Mouse (Mus musculus): ENCODE results near the gene Slc6a3. TPM values are rescaled to one million over a fixed set of nuclear protein-coding genes. Genes with fewer than 3 reads are reported as not detected.

The Slc6a3 gene
- polyA plus RNA-seq, 1 experiment from 2014 or later = 8.1 TPM

- peak; percentile 98 for ATAC-seq (ENCODE audit: low FRiP score, low TSS enrichment)
- Histone ChIP-seq H3K27me3 (ENCODE audit: control insufficient read depth, insufficient read depth, low read length) (no peaks in the 10 kb centered on the region), H3K4me3 (replicated peaks; ENCODE audit: low read depth, low read length) (peak within 1 kb of the TSS; percentile 80), H3K4me2 (ENCODE audit: low read length) (peak within 1 kb of the TSS; percentile 87), H3K9ac (replicated peaks; ENCODE audit: low read length) (peak within 1 kb of the TSS; percentile 81), H3K4me1 (ENCODE audit: control insufficient read depth, insufficient read depth, low read length) (peaks cover 10% of the 10 kb centered on the region), H3K9me3 (ENCODE audit: control insufficient read depth, low read length) (no peaks in the 10 kb centered on the region), H3K36me3 (ENCODE audit: control insufficient read depth, insufficient read depth, low read length) (peaks cover 20% of the 10 kb centered on the region), H3K27ac (replicated peaks; ENCODE audit: low read depth, low read length) (peak within 1 kb of the TSS; percentile 58)
- under 1% methylated on average over 53 of the region's 53 CpGs for WGBS
- peak; percentile 99 for DNase-seq
Measured at GRCm38 (mm10) chr13:73603522-73604155, 67.1 kb downstream of the Slc6a3 start, which contains the start of gene Clptm1l. TSS of gene Clptm1l (plus strand) at chr13:73604006.

GRCm38 (mm10) chr13:73604156-73604957, 67.8 kb downstream of the Slc6a3 start:
- 3% methylated on average over 39 of the region's 39 CpGs for WGBS
- Histone ChIP-seq H3K4me1 (ENCODE audit: control insufficient read depth, insufficient read depth, low read length) (peaks cover 10% of the 10 kb centered on the region), H3K36me3 (ENCODE audit: control insufficient read depth, insufficient read depth, low read length) (peaks cover 28% of the 10 kb centered on the region), H3K4me2 (ENCODE audit: low read length) (peak overlapping the region; percentile 87), H3K9ac (replicated peaks; ENCODE audit: low read length) (peak overlapping the region; percentile 81), H3K4me3 (replicated peaks; ENCODE audit: low read depth, low read length) (peak overlapping the region; percentile 80), H3K27me3 (ENCODE audit: control insufficient read depth, insufficient read depth, low read length) (no peaks in the 10 kb centered on the region), H3K9me3 (ENCODE audit: control insufficient read depth, low read length) (no peaks in the 10 kb centered on the region), H3K27ac (replicated peaks; ENCODE audit: low read depth, low read length) (peak overlapping the region; percentile 58)
- ATAC-seq (ENCODE audit: low FRiP score, low TSS enrichment) (peak; percentile 79), DNase-seq (no peak)

GRCm38 (mm10) chr13:73618406-73618805, 81.9 kb downstream of the Slc6a3 start:
- H3K27ac ChIP-seq (replicated peaks; ENCODE audit: low read depth, low read length) = no peak overlapping the region

GRCm38 (mm10) chr13:73620637-73621036, 84.1 kb downstream of the Slc6a3 start:
- 70% methylated on average over 6 of the region's 6 CpGs for WGBS
- H3K36me3 ChIP-seq (ENCODE audit: control insufficient read depth, insufficient read depth, low read length) = peaks cover 60% of the 10 kb centered on the region
- H3K9me3 ChIP-seq (ENCODE audit: control insufficient read depth, low read length) = no peaks in the 10 kb centered on the region
- no peak for ATAC-seq (ENCODE audit: low FRiP score, low TSS enrichment)
- H3K9ac ChIP-seq (replicated peaks; ENCODE audit: low read length) = no peak overlapping the region
- no peak overlapping the region for H3K4me2 ChIP-seq (ENCODE audit: low read length)
- no peak overlapping the region for H3K27ac ChIP-seq (replicated peaks; ENCODE audit: low read depth, low read length)
- DNase-seq = peak; percentile 48
- H3K27me3 ChIP-seq (ENCODE audit: control insufficient read depth, insufficient read depth, low read length) = no peaks in the 10 kb centered on the region
- H3K4me1 ChIP-seq (ENCODE audit: control insufficient read depth, insufficient read depth, low read length) = no peaks in the 10 kb centered on the region
- H3K4me3 ChIP-seq (replicated peaks; ENCODE audit: low read depth, low read length) = no peak overlapping the region

More at GRCm38 (mm10) chr13:73618406-73618805, 81.9 kb downstream of the Slc6a3 start:
- H3K4me1 ChIP-seq (ENCODE audit: control insufficient read depth, insufficient read depth, low read length) = no peaks in the 10 kb centered on the region
- H3K9me3 ChIP-seq (ENCODE audit: control insufficient read depth, low read length) = no peaks in the 10 kb centered on the region
- ATAC-seq (ENCODE audit: low FRiP score, low TSS enrichment) = no peak
- H3K4me2 ChIP-seq (ENCODE audit: low read length) = no peak overlapping the region
- no peak overlapping the region for H3K4me3 ChIP-seq (replicated peaks; ENCODE audit: low read depth, low read length)
- 94% methylated on average over 5 of the region's 5 CpGs for WGBS
- DNase-seq = no peak
- H3K36me3 ChIP-seq (ENCODE audit: control insufficient read depth, insufficient read depth, low read length) = peaks cover 82% of the 10 kb centered on the region
- H3K9ac ChIP-seq (replicated peaks; ENCODE audit: low read length) = no peak overlapping the region
- H3K27me3 ChIP-seq (ENCODE audit: control insufficient read depth, insufficient read depth, low read length) = no peaks in the 10 kb centered on the region

GRCm38 (mm10) chr13:73626410-73626744, 89.8 kb downstream of the Slc6a3 start:
- ATAC-seq (ENCODE audit: low FRiP score, low TSS enrichment) = peak; percentile 25; the same call in 1 of the 2 replicates
- 0 out of 2 replicates have a peak overlapping the region, but pooled peaks have one; percentile 26 for H3K27ac ChIP-seq (replicated peaks; ENCODE audit: low read depth, low read length)

GRCm38 (mm10) chr13:73626745-73627549, 90.4 kb downstream of the Slc6a3 start, which contains the start of gene Tert:
TSS of gene Tert (plus strand) at chr13:73626911.
- DNase-seq = peak; percentile 82
- Histone ChIP-seq H3K4me3 (replicated peaks; ENCODE audit: low read depth, low read length) (peak within 1 kb of the TSS; percentile 54), H3K4me1 (ENCODE audit: control insufficient read depth, insufficient read depth, low read length) (peaks cover 12% of the 10 kb centered on the region; the same call in 1 of the 2 replicates), H3K9ac (replicated peaks; ENCODE audit: low read length) (peak within 1 kb of the TSS; percentile 70), H3K27me3 (ENCODE audit: control insufficient read depth, insufficient read depth, low read length) (no peaks in the 10 kb centered on the region), H3K9me3 (ENCODE audit: control insufficient read depth, low read length) (no peaks in the 10 kb centered on the region), H3K27ac (replicated peaks; ENCODE audit: low read depth, low read length) (peak within 1 kb of the TSS; percentile 26; the same call in 1 of the 2 replicates), H3K4me2 (ENCODE audit: low read length) (peak within 1 kb of the TSS; percentile 96), H3K36me3 (ENCODE audit: control insufficient read depth, insufficient read depth, low read length) (no peaks in the 10 kb centered on the region)
- peak; percentile 84 for ATAC-seq (ENCODE audit: low FRiP score, low TSS enrichment)
- 9% methylated on average over 47 of the region's 47 CpGs for WGBS

More at GRCm38 (mm10) chr13:73626410-73626744, 89.8 kb downstream of the Slc6a3 start:
- Histone ChIP-seq H3K9ac (replicated peaks; ENCODE audit: low read length) (no peak overlapping the region; the same call in 1 of the 2 replicates), H3K4me3 (replicated peaks; ENCODE audit: low read depth, low read length) (peak overlapping the region; percentile 54), H3K4me2 (ENCODE audit: low read length) (peak overlapping the region; percentile 96), H3K9me3 (ENCODE audit: control insufficient read depth, low read length) (no peaks in the 10 kb centered on the region), H3K27me3 (ENCODE audit: control insufficient read depth, insufficient read depth, low read length) (no peaks in the 10 kb centered on the region), H3K4me1 (ENCODE audit: control insufficient read depth, insufficient read depth, low read length) (peaks cover 12% of the 10 kb centered on the region; the same call in 1 of the 2 replicates), H3K36me3 (ENCODE audit: control insufficient read depth, insufficient read depth, low read length) (peaks cover 4% of the 10 kb centered on the region)
- DNase-seq = no peak
- 43% methylated on average over 6 of the region's 6 CpGs for WGBS

Other genes with a start within 250 kb of the Slc6a3 start
- 80.0 and 88.5 TPM in 2 replicates for gene Mrpl36, start 208.2 kb upstream of the Slc6a3 start, polyA plus RNA-seq (2014; fragmentation: Nextera tagmentation; extraction: Ambion mirVana)
- gene Ndufs6, start 208.2 kb upstream of the Slc6a3 start, polyA plus RNA-seq (2014; fragmentation: Nextera tagmentation; extraction: Ambion mirVana) = 355 and 484 TPM in 2 replicates
- gene Lpcat1, start 69.5 kb upstream of the Slc6a3 start, polyA plus RNA-seq (2014; fragmentation: Nextera tagmentation; extraction: Ambion mirVana) = 74.4 and 76.9 TPM in 2 replicates
- gene Clptm1l, start 67.3 kb downstream of the Slc6a3 start, polyA plus RNA-seq (2014; fragmentation: Nextera tagmentation; extraction: Ambion mirVana) = 139 and 140 TPM in 2 replicates
- gene Tert, start 90.2 kb downstream of the Slc6a3 start, polyA plus RNA-seq (2014; fragmentation: Nextera tagmentation; extraction: Ambion mirVana) = 4.0 and 4.2 TPM in 2 replicates
- not detected in 2 replicates for gene Slc6a18, start 141.3 kb downstream of the Slc6a3 start, polyA plus RNA-seq (2014; fragmentation: Nextera tagmentation; extraction: Ambion mirVana)
- gene Slc6a19, start 168.1 kb downstream of the Slc6a3 start, polyA plus RNA-seq (2014; fragmentation: Nextera tagmentation; extraction: Ambion mirVana) = 0.18 and 0.19 TPM in 2 replicates
- 7.0 and 12.6 TPM in 2 replicates for gene Slc12a7, start 196.3 kb downstream of the Slc6a3 start, polyA plus RNA-seq (2014; fragmentation: Nextera tagmentation; extraction: Ambion mirVana)